Mouse (Mus musculus) liver, embryonic 12.5 days (tissue): ENCODE results near the gene Fbxw24. TPM values are rescaled to one million over a fixed set of nuclear protein-coding genes. Genes with fewer than 3 reads are reported as not detected.
"Not testable (repeated sequence)": the region's sequence is repeated elsewhere in the genome, so short reads cannot be mapped to it uniquely, and the experiment has no call there.

ENCODE experiments used
- ATAC-seq: fragments of 200-750 bp; cut with Nextera tagmentation; 2 replicates; pipeline ENCODE4 v1.8.0; 2017; ENCODE audit warnings: moderate number of reproducible peaks, mild to moderate bottlenecking, moderate library complexity
- H3K27ac ChIP-seq: fragments of 300-500 bp; sonication (generic); 2 replicates; pipeline ENCODE4 v1.5.1; 2016; ENCODE audit warnings: mild to moderate bottlenecking
- H3K27me3 ChIP-seq: fragments of 300-500 bp; sonication (generic); replicated peaks from 2 replicates; pipeline ENCODE4 v1.6.1; 2016; ENCODE audit warnings: mild to moderate bottlenecking, moderate library complexity
- H3K36me3 ChIP-seq: fragments of 300-500 bp; sonication (generic); 2 replicates; pipeline ENCODE4 v1.6.1; 2016; ENCODE audit warnings: mild to moderate bottlenecking, moderate library complexity
- H3K4me1 ChIP-seq: fragments of 300-500 bp; sonication (generic); 2 replicates; pipeline ENCODE4 v1.6.1; 2016
- H3K4me2 ChIP-seq: fragments of 300-500 bp; sonication (generic); 2 replicates; pipeline ENCODE4 v1.6.1; 2016; ENCODE audit warnings: mild to moderate bottlenecking, moderate library complexity
- H3K4me3 ChIP-seq: fragments of 300-500 bp; sonication (generic); 2 replicates; pipeline ENCODE4 v1.5.1; 2016; ENCODE audit warnings: mild to moderate bottlenecking, moderate library complexity
- H3K9ac ChIP-seq: fragments of 300-500 bp; sonication (generic); 2 replicates; pipeline ENCODE4 v1.6.1; 2016; ENCODE audit warnings: mild to moderate bottlenecking, moderate library complexity
- H3K9me3 ChIP-seq: fragments of 300-500 bp; sonication (generic); replicated peaks from 2 replicates; pipeline ENCODE4 v1.6.1; 2016; ENCODE audit warnings: mild to moderate bottlenecking, moderate library complexity
- WGBS: fragments of 180-500 bp; shearing (Covaris S2); methylation state at CpG from one replicate; pipeline ENCODE4 v1.1.7; 2016; ENCODE audit not compliant: insufficient replicate concordance; 5-methylcytosine and 5-hydroxymethylcytosine counted together
- polyA plus RNA-seq: library from polyadenylated mRNA; unstranded; fragments of >200 nt; fragmentation: Nextera tagmentation; extraction: Ambion mirVana; gene quantifications from 2 replicates; pipeline ENCODE4 v1.2.1, GENCODE M21; 2016

Gene Fbxw24
- not detected in 2 replicates for polyA plus RNA-seq

- not testable (repeated sequence) for H3K27ac ChIP-seq, H3K27me3 ChIP-seq, H3K4me3 ChIP-seq, H3K9me3 ChIP-seq, ATAC-seq, H3K36me3 ChIP-seq, H3K4me1 ChIP-seq, H3K4me2 ChIP-seq, H3K9ac ChIP-seq
- WGBS = 41% methylated on average over 2 of the region's 2 CpGs
Measured at GRCm38 (mm10) chr9:109625957-109626356, at the start of gene Fbxw24. Gene Fbxw24, minus strand, starts transcription at chr9:109626057.

- not testable (repeated sequence) for H3K4me2 ChIP-seq, H3K27ac ChIP-seq, H3K4me1 ChIP-seq, H3K4me3 ChIP-seq, H3K27me3 ChIP-seq, ATAC-seq, H3K9me3 ChIP-seq, H3K9ac ChIP-seq, H3K36me3 ChIP-seq
- 49% methylated on average over 2 of the region's 2 CpGs for WGBS
Measured at GRCm38 (mm10) chr9:109664552-109664951, 38.7 kb upstream of the Fbxw24 start, which contains the start of gene Fbxw25. Gene Fbxw25, minus strand, starts transcription at chr9:109664652.

- H3K4me2 ChIP-seq, ATAC-seq, H3K27ac ChIP-seq, H3K9me3 ChIP-seq, H3K27me3 ChIP-seq, H3K4me3 ChIP-seq, H3K9ac ChIP-seq, H3K36me3 ChIP-seq, H3K4me1 ChIP-seq: not testable (repeated sequence)
- 31% methylated on average over 5 of the region's 5 CpGs for WGBS
Measured at GRCm38 (mm10) chr9:109606837-109607236, 19.0 kb downstream of the Fbxw24 start.

GRCm38 (mm10) chr9:109602128-109602527, 23.7 kb downstream of the Fbxw24 start:
- H3K4me1 ChIP-seq, H3K27me3 ChIP-seq, H3K4me3 ChIP-seq, H3K9me3 ChIP-seq, H3K4me2 ChIP-seq, H3K36me3 ChIP-seq, ATAC-seq, H3K9ac ChIP-seq, H3K27ac ChIP-seq: not testable (repeated sequence)
- 47% methylated on average over 2 of the region's 2 CpGs for WGBS

- H3K4me3 ChIP-seq = no peak overlapping the region
- no peaks in the 10 kb centered on the region for H3K4me1 ChIP-seq
- no peak overlapping the region for H3K9ac ChIP-seq
- no peak overlapping the region for H3K4me2 ChIP-seq
- no peaks in the 10 kb centered on the region for H3K36me3 ChIP-seq
- no peak overlapping the region for H3K27ac ChIP-seq
- H3K9me3 ChIP-seq = no peaks in the 10 kb centered on the region
- ATAC-seq = no peak
- H3K27me3 ChIP-seq = no peaks in the 10 kb centered on the region
Measured at GRCm38 (mm10) chr9:109597226-109597625, 28.6 kb downstream of the Fbxw24 start.

- H3K27ac ChIP-seq = no peak overlapping the region
- H3K9me3 ChIP-seq = no peaks in the 10 kb centered on the region
- H3K4me2 ChIP-seq = no peak overlapping the region
- H3K27me3 ChIP-seq = no peaks in the 10 kb centered on the region
- no peak overlapping the region for H3K9ac ChIP-seq
- ATAC-seq = no peak
- no peaks in the 10 kb centered on the region for H3K4me1 ChIP-seq
- H3K36me3 ChIP-seq = no peaks in the 10 kb centered on the region
- 42% methylated on average over 2 of the region's 2 CpGs for WGBS
- no peak overlapping the region for H3K4me3 ChIP-seq
Measured at GRCm38 (mm10) chr9:109594866-109595265, 31.0 kb downstream of the Fbxw24 start.

- H3K9me3 ChIP-seq, H3K36me3 ChIP-seq, H3K9ac ChIP-seq, H3K4me3 ChIP-seq, H3K27me3 ChIP-seq, ATAC-seq, H3K4me1 ChIP-seq, H3K27ac ChIP-seq, H3K4me2 ChIP-seq: not testable (repeated sequence)
- WGBS = 61% methylated on average over 4 of the region's 4 CpGs
Measured at GRCm38 (mm10) chr9:109568162-109568561, 57.7 kb downstream of the Fbxw24 start, which contains the start of gene Fbxw15. Gene Fbxw15, minus strand, starts transcription at chr9:109568262.

- no peaks in the 10 kb centered on the region for H3K9me3 ChIP-seq
- no peak overlapping the region for H3K9ac ChIP-seq
- no peak for ATAC-seq
- H3K4me2 ChIP-seq = no peak overlapping the region
- H3K36me3 ChIP-seq = no peaks in the 10 kb centered on the region
- H3K4me1 ChIP-seq = no peaks in the 10 kb centered on the region
- 39% methylated on average over 1 of the region's 1 CpGs for WGBS
- no peak overlapping the region for H3K27ac ChIP-seq
- no peaks in the 10 kb centered on the region for H3K27me3 ChIP-seq
- H3K4me3 ChIP-seq = no peak overlapping the region
Measured at GRCm38 (mm10) chr9:109565546-109565945, 60.3 kb downstream of the Fbxw24 start.

GRCm38 (mm10) chr9:109562106-109562505, 63.8 kb downstream of the Fbxw24 start:
- H3K36me3 ChIP-seq, H3K27ac ChIP-seq, H3K4me2 ChIP-seq, H3K9me3 ChIP-seq, H3K4me1 ChIP-seq, H3K4me3 ChIP-seq, H3K27me3 ChIP-seq, ATAC-seq, H3K9ac ChIP-seq: not testable (repeated sequence)

GRCm38 (mm10) chr9:109552483-109552882, 73.4 kb downstream of the Fbxw24 start:
- Histone ChIP-seq H3K36me3 (no peaks in the 10 kb centered on the region), H3K9me3 (no peaks in the 10 kb centered on the region), H3K4me1 (no peaks in the 10 kb centered on the region), H3K9ac (no peak overlapping the region), H3K27ac (no peak overlapping the region), H3K27me3 (no peaks in the 10 kb centered on the region), H3K4me3 (no peak overlapping the region), H3K4me2 (no peak overlapping the region)
- 47% methylated on average over 3 of the region's 3 CpGs for WGBS
- ATAC-seq = no peak

Other genes with a start within 250 kb of the Fbxw24 start
- not detected in 2 replicates for gene Fbxw22, start 221.8 kb downstream of the Fbxw24 start, polyA plus RNA-seq
- gene Fbxw16, start 176.9 kb downstream of the Fbxw24 start, polyA plus RNA-seq = not detected in 2 replicates
- gene Fbxw19, start 130.2 kb downstream of the Fbxw24 start, polyA plus RNA-seq = not detected in 2 replicates
- 0.13 TPM in 1 of 2 replicates, not detected in the other for gene Fbxw15, start 57.8 kb downstream of the Fbxw24 start, polyA plus RNA-seq
- gene Fbxw25, start 38.6 kb upstream of the Fbxw24 start, polyA plus RNA-seq = not detected in 2 replicates
- gene Fbxw18, start 76.6 kb upstream of the Fbxw24 start, polyA plus RNA-seq = 0.08 and 0.13 TPM in 2 replicates
- gene Fbxw26, start 120.0 kb upstream of the Fbxw24 start, polyA plus RNA-seq = 0.08 TPM in 1 of 2 replicates, not detected in the other
- gene Fbxw27, start 164.6 kb upstream of the Fbxw24 start, polyA plus RNA-seq = not detected in 2 replicates
- not detected in 2 replicates for gene Spink8, start 186.2 kb upstream of the Fbxw24 start, polyA plus RNA-seq
- gene Nme6, start 206.7 kb upstream of the Fbxw24 start, polyA plus RNA-seq = 59.0 and 61.2 TPM in 2 replicates
- gene Camp, start 223.6 kb upstream of the Fbxw24 start, polyA plus RNA-seq = 25.2 and 31.4 TPM in 2 replicates
- gene Cdc25a, start 249.5 kb upstream of the Fbxw24 start, polyA plus RNA-seq = 34.9 and 36.4 TPM in 2 replicates